Mouse (Mus musculus): ENCODE data around the gene Foxred1.

DNA sequence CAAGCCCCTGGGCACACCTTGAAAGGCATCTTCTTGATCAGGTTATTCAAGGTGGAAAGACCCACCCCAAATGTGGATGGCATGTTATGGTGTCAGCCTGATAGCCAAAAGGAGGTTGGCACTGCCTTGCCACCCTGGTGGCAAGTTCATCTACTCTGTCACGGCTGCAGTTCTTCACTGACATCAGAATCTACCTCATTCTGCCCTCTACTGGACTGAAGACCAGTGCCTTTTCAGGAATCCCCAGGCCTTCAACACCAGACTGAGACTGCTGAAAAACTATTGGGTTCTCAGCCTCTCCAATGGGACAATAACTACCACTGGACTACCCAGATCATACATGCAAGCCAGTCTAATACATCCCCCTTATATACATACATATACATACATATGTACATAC is 28.9 kb upstream of the Foxred1 start:
- no peak for TF ChIP-seq POLR2A (IDR thresholded peaks at IDR 0.05; ENCODE audit: borderline replicate concordance, insufficient read depth, low read length)
- no peak for TF ChIP-seq CTCF (IDR thresholded peaks at IDR 0.05; ENCODE audit: borderline replicate concordance, insufficient read depth, low read depth, low read length)

All from cerebellum, adult 2 months (tissue).